Mouse (Mus musculus): ENCODE results near the gene Mrps35.

DNA sequence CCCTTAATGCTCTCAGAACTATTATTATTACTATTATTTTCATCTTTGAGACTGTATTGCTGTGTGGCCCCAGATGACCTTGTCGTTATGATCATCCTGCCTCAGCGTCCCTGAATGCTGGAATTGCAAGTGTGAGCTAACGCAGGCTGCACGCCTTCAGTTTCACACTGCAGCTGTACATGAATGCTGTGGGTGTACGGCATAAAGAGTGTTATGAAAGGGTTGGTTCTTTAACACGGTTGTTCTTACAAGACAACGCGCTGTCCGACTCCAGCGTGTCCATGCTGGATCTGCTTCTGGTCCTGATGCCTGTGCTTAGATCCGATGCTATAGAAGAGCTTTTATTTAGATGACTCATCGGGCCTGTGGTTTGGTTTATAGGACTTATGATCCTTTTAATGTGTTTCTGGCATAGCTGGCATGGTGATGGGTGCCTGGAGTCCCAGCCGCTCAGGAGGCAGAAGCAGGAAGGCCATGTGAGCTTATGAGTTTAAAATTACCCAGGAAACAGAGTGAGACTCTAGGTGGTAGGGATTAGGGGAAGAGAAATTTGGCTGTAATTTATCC lies 6.8 kb downstream of the Mrps35 start:
- no peak for TF ChIP-seq CTCF (IDR thresholded peaks at IDR 0.05; ENCODE audit: low read depth)
- TF ChIP-seq EP300 (IDR thresholded peaks at IDR 0.05; ENCODE audit: low read depth) = no peak
